Mouse (Mus musculus) lung, embryonic 15.5 days (tissue): ENCODE results near the gene Gstt2. TPM values are rescaled to one million over a fixed set of nuclear protein-coding genes. Genes with fewer than 3 reads are reported as not detected.

Source experiments
- ATAC-seq: fragments of 200-750 bp; cut with Nextera tagmentation; 2 replicates; pipeline ENCODE4 v1.8.0; 2017; ENCODE audit warnings: moderate number of reproducible peaks, borderline replicate concordance; ENCODE audit not compliant: low FRiP score, low TSS enrichment; ENCODE audit errors: extremely low read depth
- H3K27ac ChIP-seq: fragments of 300-500 bp; sonication (generic); 2 replicates; pipeline ENCODE4 v1.5.1; 2015; ENCODE audit warnings: moderate library complexity, mild to moderate bottlenecking, inconsistent platforms
- H3K27me3 ChIP-seq: fragments of 300-500 bp; sonication (generic); 2 replicates; pipeline ENCODE4 v1.6.1; 2015; ENCODE audit warnings: inconsistent platforms
- H3K36me3 ChIP-seq: fragments of 300-500 bp; sonication (generic); 2 replicates; pipeline ENCODE4 v1.6.1; 2015; ENCODE audit warnings: inconsistent platforms
- H3K4me1 ChIP-seq: fragments of 300-500 bp; sonication (generic); 2 replicates; pipeline ENCODE4 v1.6.1; 2015; ENCODE audit warnings: inconsistent platforms
- H3K4me2 ChIP-seq: fragments of 300-500 bp; sonication (generic); 2 replicates; pipeline ENCODE4 v1.6.1; 2015; ENCODE audit warnings: inconsistent platforms, mild to moderate bottlenecking, moderate library complexity
- H3K4me3 ChIP-seq: fragments of 300-500 bp; sonication (generic); 2 replicates; pipeline ENCODE4 v1.5.1; 2015; ENCODE audit warnings: mild to moderate bottlenecking, inconsistent platforms
- H3K9ac ChIP-seq: fragments of 300-500 bp; sonication (generic); 2 replicates; pipeline ENCODE4 v1.6.1; 2015; ENCODE audit warnings: inconsistent platforms
- H3K9me3 ChIP-seq: fragments of 300-500 bp; sonication (generic); 2 replicates; pipeline ENCODE4 v1.6.1; 2016; ENCODE audit warnings: inconsistent platforms
- WGBS: fragments of 180-500 bp; shearing (Covaris S2); methylation state at CpG from one replicate; pipeline ENCODE4 v1.1.7; 2015; 5-methylcytosine and 5-hydroxymethylcytosine counted together
- polyA plus RNA-seq: library from polyadenylated mRNA; unstranded; fragments of >200 nt; fragmentation: Nextera tagmentation; extraction: Ambion mirVana; gene quantifications from 2 replicates; pipeline ENCODE4 v1.2.1, GENCODE M21; 2015

Gstt2 gene
- 37.3 and 39.1 TPM in 2 replicates for polyA plus RNA-seq

- no peaks in the 10 kb centered on the region for H3K27me3 ChIP-seq
- no peaks in the 10 kb centered on the region for H3K36me3 ChIP-seq
- ATAC-seq: peak; percentile 88
- peak within 1 kb of the TSS; percentile 45 for H3K9ac ChIP-seq
- under 1% methylated on average over 21 of the region's 21 CpGs for WGBS
- H3K27ac ChIP-seq: peak within 1 kb of the TSS; percentile 90
- peak within 1 kb of the TSS; percentile 82 for H3K4me2 ChIP-seq
- peaks cover 49% of the 10 kb centered on the region for H3K4me1 ChIP-seq
- no peaks in the 10 kb centered on the region for H3K9me3 ChIP-seq
- peak within 1 kb of the TSS; percentile 49 for H3K4me3 ChIP-seq
Measured at GRCm38 (mm10) chr10:75837248-75837759, at the start of gene Gstt2. Gene Gstt2, minus strand, starts transcription at chr10:75837424.

DNA sequence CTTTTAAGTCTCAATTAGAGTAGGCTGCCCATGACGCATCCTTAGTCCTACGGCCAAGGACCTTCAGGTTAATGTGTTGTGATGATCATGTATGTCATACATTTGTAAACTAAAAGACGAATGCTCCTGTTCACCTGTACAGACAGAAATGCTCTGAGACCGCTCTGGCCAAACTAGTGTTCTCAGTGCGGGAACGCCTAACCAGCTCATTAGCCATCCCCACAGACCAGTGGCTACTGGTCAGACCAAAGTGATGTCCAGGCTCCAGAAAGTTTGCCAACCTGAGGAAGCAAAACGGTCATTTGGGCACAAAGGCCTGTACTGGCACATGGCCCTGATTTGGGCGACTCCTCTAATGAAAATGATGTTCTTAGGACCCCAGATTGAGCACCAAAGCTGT is 47.5 kb upstream of the Gstt2 start:
- ATAC-seq: no peak
- H3K4me3 ChIP-seq: no peak overlapping the region
- no peaks in the 10 kb centered on the region for H3K36me3 ChIP-seq
- no peak overlapping the region for H3K4me2 ChIP-seq
- H3K9me3 ChIP-seq: no peaks in the 10 kb centered on the region
- 91% methylated on average over 8 of the region's 8 CpGs for WGBS
- H3K27me3 ChIP-seq: no peaks in the 10 kb centered on the region
- H3K9ac ChIP-seq: no peak overlapping the region
- peaks cover 19% of the 10 kb centered on the region; the same call in 1 of the 2 replicates for H3K4me1 ChIP-seq
- H3K27ac ChIP-seq: no peak overlapping the region

- Histone ChIP-seq H3K27me3 (no peaks in the 10 kb centered on the region), H3K9me3 (no peaks in the 10 kb centered on the region), H3K36me3 (no peaks in the 10 kb centered on the region), H3K4me2 (peak overlapping the region; percentile 40), H3K9ac (no peak overlapping the region), H3K4me3 (0 out of 2 replicates have a peak overlapping the region, but pooled peaks have one; percentile 9), H3K27ac (0 out of 2 replicates have a peak overlapping the region, but pooled peaks have one; percentile 15), H3K4me1 (peaks cover 13% of the 10 kb centered on the region; the same call in 1 of the 2 replicates)
- 1% methylated on average over 10 of the region's 10 CpGs for WGBS
- ATAC-seq: peak; percentile 32
Measured at GRCm38 (mm10) chr10:75883232-75883552, 46.0 kb upstream of the Gstt2 start.

- Histone ChIP-seq H3K4me1 (peaks cover 13% of the 10 kb centered on the region; the same call in 1 of the 2 replicates), H3K4me3 (0 out of 2 replicates have a peak overlapping the region, but pooled peaks have one; percentile 9), H3K27ac (0 out of 2 replicates have a peak overlapping the region, but pooled peaks have one; percentile 15), H3K9me3 (no peaks in the 10 kb centered on the region), H3K27me3 (no peaks in the 10 kb centered on the region), H3K9ac (no peak overlapping the region), H3K36me3 (no peaks in the 10 kb centered on the region), H3K4me2 (peak overlapping the region; percentile 40)
- 7% methylated on average over 15 of the region's 15 CpGs for WGBS
- ATAC-seq: no peak
Measured at GRCm38 (mm10) chr10:75882433-75883231, 45.4 kb upstream of the Gstt2 start.

- Histone ChIP-seq H3K9me3 (no peaks in the 10 kb centered on the region), H3K9ac (no peak overlapping the region), H3K27me3 (no peaks in the 10 kb centered on the region), H3K27ac (no peak overlapping the region; the same call in 1 of the 2 replicates), H3K36me3 (no peaks in the 10 kb centered on the region), H3K4me2 (no peak overlapping the region), H3K4me1 (peaks cover 13% of the 10 kb centered on the region; the same call in 1 of the 2 replicates), H3K4me3 (no peak overlapping the region)
- ATAC-seq: no peak
- 19% methylated on average over 20 of the region's 20 CpGs for WGBS
Measured at GRCm38 (mm10) chr10:75881578-75882432, 44.6 kb upstream of the Gstt2 start.

GRCm38 (mm10) chr10:75880771-75881577 is 43.8 kb upstream of the Gstt2 start:
- Histone ChIP-seq H3K27me3 (no peaks in the 10 kb centered on the region), H3K9ac (no peak overlapping the region), H3K27ac (no peak overlapping the region; the same call in 1 of the 2 replicates), H3K4me1 (peaks cover 13% of the 10 kb centered on the region; the same call in 1 of the 2 replicates), H3K4me3 (no peak overlapping the region), H3K36me3 (no peaks in the 10 kb centered on the region), H3K9me3 (no peaks in the 10 kb centered on the region), H3K4me2 (no peak overlapping the region)
- WGBS: 41% methylated on average over 6 of the region's 6 CpGs
- no peak for ATAC-seq

DNA sequence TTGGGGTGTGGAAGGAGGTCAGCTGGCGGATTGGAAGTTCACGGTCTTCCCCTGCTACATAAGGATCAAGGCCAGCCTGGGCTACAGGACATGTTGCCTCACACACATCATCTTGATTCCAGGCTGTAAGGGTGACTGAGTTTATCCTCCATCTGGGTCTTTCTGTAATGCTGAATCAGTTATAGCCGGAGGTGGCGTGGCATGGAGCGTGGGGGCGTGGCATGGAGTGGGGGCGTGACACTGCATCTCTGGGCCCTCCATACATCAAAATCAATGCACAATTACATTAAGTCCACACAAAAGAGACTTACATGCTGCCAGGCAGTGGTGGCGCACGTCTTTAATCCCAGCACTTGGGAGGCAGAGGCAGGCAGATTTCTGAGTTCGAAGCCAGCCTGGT is 43.1 kb upstream of the Gstt2 start:
- Histone ChIP-seq H3K4me3 (no peak overlapping the region), H3K4me1 (peaks cover 13% of the 10 kb centered on the region; the same call in 1 of the 2 replicates), H3K9me3 (no peaks in the 10 kb centered on the region), H3K36me3 (no peaks in the 10 kb centered on the region), H3K9ac (no peak overlapping the region), H3K27ac (no peak overlapping the region), H3K4me2 (no peak overlapping the region), H3K27me3 (no peaks in the 10 kb centered on the region)
- WGBS: 91% methylated on average over 10 of the region's 10 CpGs
- ATAC-seq: no peak

- no peak overlapping the region for H3K9ac ChIP-seq
- H3K27me3 ChIP-seq: no peaks in the 10 kb centered on the region
- no peaks in the 10 kb centered on the region for H3K9me3 ChIP-seq
- H3K27ac ChIP-seq: no peak overlapping the region
- H3K4me2 ChIP-seq: no peak overlapping the region
- no peaks in the 10 kb centered on the region for H3K36me3 ChIP-seq
- 72% methylated on average over 3 of the region's 3 CpGs for WGBS
- peaks cover 13% of the 10 kb centered on the region; the same call in 1 of the 2 replicates for H3K4me1 ChIP-seq
- no peak overlapping the region for H3K4me3 ChIP-seq
- ATAC-seq: no peak
Measured at GRCm38 (mm10) chr10:75878836-75879235, 41.6 kb upstream of the Gstt2 start.

DNA sequence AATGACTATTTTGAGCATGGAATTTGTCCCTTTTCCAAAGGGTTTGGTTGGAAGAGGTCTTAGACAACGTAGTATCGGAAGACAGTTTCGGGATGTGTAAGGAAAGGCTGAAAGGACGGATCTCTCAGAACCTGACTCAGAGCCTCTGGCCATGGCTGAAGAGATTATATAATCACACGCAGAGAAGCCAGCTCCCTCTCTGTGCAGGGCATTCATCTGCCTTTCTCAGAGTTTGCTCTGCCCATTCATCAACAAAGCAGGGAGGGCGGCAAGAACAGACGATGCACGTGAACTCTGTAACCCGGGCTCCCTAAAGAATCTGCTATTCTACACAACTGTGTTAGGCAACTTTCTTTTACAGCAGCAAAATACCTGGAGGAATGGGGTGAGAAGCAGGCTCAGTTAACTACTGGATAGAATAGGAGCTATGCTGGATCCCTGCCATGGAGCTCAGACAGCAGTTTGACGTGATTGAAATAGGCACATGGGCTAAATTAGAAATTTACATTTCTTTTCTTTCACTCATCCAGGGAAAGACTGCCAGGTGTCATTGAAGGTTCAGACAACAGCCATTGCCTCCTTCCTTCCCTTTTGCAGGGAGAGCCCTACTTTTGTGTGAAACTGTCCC is 36.4 kb upstream of the Gstt2 start:
- Histone ChIP-seq H3K27ac (no peak overlapping the region), H3K9ac (no peak overlapping the region), H3K27me3 (no peaks in the 10 kb centered on the region), H3K9me3 (no peaks in the 10 kb centered on the region), H3K36me3 (no peaks in the 10 kb centered on the region), H3K4me1 (peaks cover 9% of the 10 kb centered on the region; the same call in 1 of the 2 replicates), H3K4me3 (no peak overlapping the region), H3K4me2 (peak overlapping the region; percentile 62)
- no peak for ATAC-seq
- 28% methylated on average over 10 of the region's 10 CpGs for WGBS

GRCm38 (mm10) chr10:75872915-75873542 is 35.8 kb upstream of the Gstt2 start:
- Histone ChIP-seq H3K27me3 (no peaks in the 10 kb centered on the region), H3K9ac (no peak overlapping the region; the same call in 1 of the 2 replicates), H3K9me3 (no peaks in the 10 kb centered on the region), H3K36me3 (no peaks in the 10 kb centered on the region), H3K4me1 (peaks cover 9% of the 10 kb centered on the region; the same call in 1 of the 2 replicates), H3K4me2 (peak overlapping the region; percentile 62), H3K4me3 (peak overlapping the region; percentile 41), H3K27ac (0 out of 2 replicates have a peak overlapping the region, but pooled peaks have one; percentile 0)
- WGBS: 2% methylated on average over 11 of the region's 11 CpGs
- ATAC-seq: peak; percentile 96
